Mouse (Mus musculus) liver, postnatal 0 days (tissue): ENCODE data around the gene Trim3. TPM values are rescaled to one million over a fixed set of nuclear protein-coding genes. Genes with fewer than 3 reads are reported as not detected.

Experiments used
- ATAC-seq: fragments of 200-750 bp; cut with Nextera tagmentation; 2 replicates; pipeline ENCODE4 v1.8.0; 2017; ENCODE audit warnings: mild to moderate bottlenecking, moderate library complexity
- DNase-seq: peaks from one replicate; pipeline ENCODE4 v3.0.0-alpha.2; 2016
- H3K27ac ChIP-seq: fragments of 300-500 bp; sonication (generic); 2 replicates; pipeline ENCODE4 v1.5.1; 2014; ENCODE audit warnings: antibody characterized with exemption, moderate library complexity, mild to moderate bottlenecking, low read depth
- H3K27me3 ChIP-seq: fragments of 300-500 bp; sonication (generic); 2 replicates; pipeline ENCODE4 v1.6.1; 2014; ENCODE audit warnings: low read length, control low read depth, mixed read lengths; ENCODE audit not compliant: insufficient read depth
- H3K36me3 ChIP-seq: fragments of 300-500 bp; sonication (generic); replicated peaks from 2 replicates; pipeline ENCODE4 v1.6.1; 2014; ENCODE audit warnings: mild to moderate bottlenecking, control low read depth, low read length, moderate library complexity, mixed read lengths; ENCODE audit not compliant: insufficient read depth
- H3K4me1 ChIP-seq: fragments of 300-500 bp; sonication (generic); 2 replicates; pipeline ENCODE4 v1.6.1; 2014; ENCODE audit warnings: antibody characterized with exemption, mild to moderate bottlenecking, control low read depth; ENCODE audit not compliant: insufficient read depth
- H3K4me2 ChIP-seq: fragments of 300-500 bp; sonication (generic); 2 replicates; pipeline ENCODE4 v1.6.1; 2014; ENCODE audit warnings: low read depth, mild to moderate bottlenecking, low read length, moderate library complexity, mixed read lengths
- H3K4me3 ChIP-seq: fragments of 300-500 bp; sonication (generic); 2 replicates; pipeline ENCODE4 v1.5.1; 2014; ENCODE audit warnings: low read depth, low read length
- H3K9ac ChIP-seq: fragments of 300-500 bp; sonication (generic); replicated peaks from 2 replicates; pipeline ENCODE4 v1.6.1; 2014; ENCODE audit warnings: mild to moderate bottlenecking, moderate library complexity
- H3K9me3 ChIP-seq: fragments of 300-500 bp; sonication (generic); 2 replicates; pipeline ENCODE4 v1.6.1; 2016; ENCODE audit warnings: mild to moderate bottlenecking, control low read depth, low read length, mixed read lengths
- CTCF ChIP-seq: sonication (generic); IDR thresholded peaks from 2 replicates; pipeline ENCODE4 v1.5.1; 2016; ENCODE audit warnings: antibody characterized with exemption, low read depth
- EP300 ChIP-seq: IDR thresholded peaks from 2 replicates; pipeline ENCODE4 v1.6.1; 2016; ENCODE audit warnings: antibody characterized with exemption, low read depth, mild to moderate bottlenecking
- WGBS: fragments of 180-500 bp; shearing (Covaris S2); extraction: QIAGEN DNeasy Blood & Tissue Kit; methylation state at CpG from one replicate; pipeline ENCODE4 v1.1.7; 2014; ENCODE audit not compliant: insufficient replicate concordance; 5-methylcytosine and 5-hydroxymethylcytosine counted together
- polyA plus RNA-seq: library from polyadenylated mRNA; unstranded; fragments of >200 nt; fragmentation: Nextera tagmentation; extraction: Ambion mirVana; gene quantifications from 2 replicates; pipeline ENCODE4 v1.2.1, GENCODE M21; 2015

Trim3 gene
- polyA plus RNA-seq, 1 experiment from 2014 or later, result 4.0 TPM

- no peaks in the 10 kb centered on the region for H3K9me3 ChIP-seq
Measured at GRCm38 (mm10) chr7:105578481-105578880, 54.9 kb downstream of the Trim3 start.

GRCm38 (mm10) chr7:105577377-105577871 is 55.9 kb downstream of the Trim3 start:
- Histone ChIP-seq H3K4me3 (no peak overlapping the region), H3K4me2 (no peak overlapping the region), H3K4me1 (peaks cover 5% of the 10 kb centered on the region; the same call in 1 of the 2 replicates), H3K9ac (no peak overlapping the region), H3K9me3 (no peaks in the 10 kb centered on the region), H3K36me3 (no peaks in the 10 kb centered on the region), H3K27me3 (peaks cover 10% of the 10 kb centered on the region; the same call in 1 of the 2 replicates), H3K27ac (no peak overlapping the region)
- no peak for TF ChIP-seq EP300
- no peak for TF ChIP-seq CTCF
- ATAC-seq, result no peak
- DNase-seq, result no peak
- 72% methylated on average over 6 of the region's 6 CpGs for WGBS

More at GRCm38 (mm10) chr7:105578481-105578880, 54.9 kb downstream of the Trim3 start:
- 66% methylated on average over 2 of the region's 2 CpGs for WGBS
- Histone ChIP-seq H3K27ac (no peak overlapping the region), H3K27me3 (peaks cover 10% of the 10 kb centered on the region; the same call in 1 of the 2 replicates), H3K36me3 (no peaks in the 10 kb centered on the region), H3K4me3 (no peak overlapping the region), H3K9ac (no peak overlapping the region), H3K4me1 (peaks cover 5% of the 10 kb centered on the region; the same call in 1 of the 2 replicates), H3K4me2 (no peak overlapping the region)
- no peak for ATAC-seq
- no peak for TF ChIP-seq EP300
- TF ChIP-seq CTCF, result no peak
- no peak for DNase-seq

- WGBS, result 42% methylated on average over 3 of the region's 3 CpGs
- no peak overlapping the region for H3K27ac ChIP-seq
- DNase-seq (no peak), ATAC-seq (no peak)
- no peaks in the 10 kb centered on the region for H3K9me3 ChIP-seq
- no peaks in the 10 kb centered on the region for H3K36me3 ChIP-seq
- H3K4me2 ChIP-seq, result no peak overlapping the region
- H3K9ac ChIP-seq, result no peak overlapping the region
- TF ChIP-seq EP300 (no peak), CTCF (no peak)
- H3K4me1 ChIP-seq, result peaks cover under 1% of the 10 kb centered on the region; the same call in 1 of the 2 replicates
- no peak overlapping the region for H3K4me3 ChIP-seq
- peaks cover 8% of the 10 kb centered on the region; the same call in 1 of the 2 replicates for H3K27me3 ChIP-seq
Measured at GRCm38 (mm10) chr7:105576166-105576748, 57.1 kb downstream of the Trim3 start.

- Histone ChIP-seq H3K9me3 (no peaks in the 10 kb centered on the region), H3K9ac (no peak overlapping the region), H3K4me2 (no peak overlapping the region), H3K4me1 (no peaks in the 10 kb centered on the region), H3K36me3 (no peaks in the 10 kb centered on the region), H3K4me3 (no peak overlapping the region), H3K27ac (no peak overlapping the region), H3K27me3 (0 out of 2 replicates have a peak, but pooled peaks cover 2% of the 10 kb centered on the region)
- WGBS, result 72% methylated on average over 4 of the region's 4 CpGs
- DNase-seq (no peak), ATAC-seq (no peak)
- TF ChIP-seq EP300 (no peak), CTCF (no peak)
Measured at GRCm38 (mm10) chr7:105574537-105574936, 58.8 kb downstream of the Trim3 start.

- no peak for ATAC-seq
- Histone ChIP-seq H3K36me3 (no peaks in the 10 kb centered on the region), H3K4me1 (no peaks in the 10 kb centered on the region), H3K27ac (no peak overlapping the region), H3K27me3 (no peaks in the 10 kb centered on the region), H3K9me3 (no peaks in the 10 kb centered on the region), H3K4me3 (no peak overlapping the region), H3K4me2 (no peak overlapping the region), H3K9ac (no peak overlapping the region)
- DNase-seq, result no peak
- TF ChIP-seq EP300, result no peak
- TF ChIP-seq CTCF, result no peak
- WGBS, result 86% methylated on average over 8 of the region's 8 CpGs
Measured at GRCm38 (mm10) chr7:105572949-105573348, 60.4 kb downstream of the Trim3 start.

GRCm38 (mm10) chr7:105570756-105571155 is 62.6 kb downstream of the Trim3 start:
- 65% methylated on average over 4 of the region's 4 CpGs for WGBS

More at GRCm38 (mm10) chr7:105570756-105571155, 62.6 kb downstream of the Trim3 start:
- no peak overlapping the region for H3K4me3 ChIP-seq
- no peak overlapping the region for H3K4me2 ChIP-seq
- H3K9me3 ChIP-seq, result no peaks in the 10 kb centered on the region
- no peaks in the 10 kb centered on the region for H3K4me1 ChIP-seq
- no peak overlapping the region for H3K9ac ChIP-seq
- TF ChIP-seq CTCF (no peak), EP300 (no peak)
- H3K27ac ChIP-seq, result no peak overlapping the region
- no peak for ATAC-seq
- no peaks in the 10 kb centered on the region for H3K27me3 ChIP-seq
- DNase-seq, result no peak
- no peaks in the 10 kb centered on the region for H3K36me3 ChIP-seq
